Mouse (Mus musculus) right cerebral cortex, postnatal 10 days (tissue): Measurements from ENCODE around the gene BC024063.
"Not testable (repeated sequence)": the region's sequence is repeated elsewhere in the genome, so short reads cannot be mapped to it uniquely, and the experiment has no call there.

Source experiments
- DNase-seq, 2 experiments: peaks; one replicate each; pipeline ENCODE4 v3.0.0; 2021; ENCODE audit warnings: low spot score in 2 of 2

The BC024063 gene

GRCm38 (mm10) chr10:82082728-82083621 is at the start of gene BC024063:
BC024063 (plus strand) TSS chr10:82083353.
- peak; percentile 86 to 89 for DNase-seq

GRCm38 (mm10) chr10:82042191-82042590 is 41.0 kb upstream of the BC024063 start:
- no peak for DNase-seq

- DNase-seq: no peak
These were observed 36.5 kb upstream of the BC024063 start for GRCm38 (mm10) chr10:82046603-82047002.

- DNase-seq: peak; percentile 94 to 95
These were observed 35.3 kb upstream of the BC024063 start, which contains the start of gene Zfp873 for GRCm38 (mm10) chr10:82047597-82048459. Zfp873 (plus strand) TSS chr10:82048123.

- not testable (repeated sequence) for DNase-seq
These were observed 34.7 kb upstream of the BC024063 start for GRCm38 (mm10) chr10:82048460-82048804.

GRCm38 (mm10) chr10:82083622-82083971 is 444 bp downstream of the BC024063 start:
- DNase-seq: not testable (repeated sequence)

GRCm38 (mm10) chr10:82117206-82117605 is 34.1 kb downstream of the BC024063 start:
- no peak for DNase-seq

GRCm38 (mm10) chr10:82127850-82128401 is 44.8 kb downstream of the BC024063 start, which contains the start of gene AU041133:
AU041133 (plus strand) TSS chr10:82128013.
- DNase-seq: peak; percentile 95 to 97

- DNase-seq: no peak
These were observed 62.1 kb downstream of the BC024063 start for GRCm38 (mm10) chr10:82145282-82145681.

GRCm38 (mm10) chr10:82147571-82147970 is 64.4 kb downstream of the BC024063 start:
- no peak for DNase-seq
